Mouse (Mus musculus) kidney, postnatal 10 days (tissue): ENCODE results near the gene Slc37a1.
"Not testable (repeated sequence)": the region's sequence is repeated elsewhere in the genome, so short reads cannot be mapped to it uniquely, and the experiment has no call there.

ENCODE experiments used
- DNase-seq: peaks from one replicate; pipeline ENCODE4 v3.0.0; 2021; ENCODE audit warnings: mixed read lengths

Slc37a1 gene

DNA sequence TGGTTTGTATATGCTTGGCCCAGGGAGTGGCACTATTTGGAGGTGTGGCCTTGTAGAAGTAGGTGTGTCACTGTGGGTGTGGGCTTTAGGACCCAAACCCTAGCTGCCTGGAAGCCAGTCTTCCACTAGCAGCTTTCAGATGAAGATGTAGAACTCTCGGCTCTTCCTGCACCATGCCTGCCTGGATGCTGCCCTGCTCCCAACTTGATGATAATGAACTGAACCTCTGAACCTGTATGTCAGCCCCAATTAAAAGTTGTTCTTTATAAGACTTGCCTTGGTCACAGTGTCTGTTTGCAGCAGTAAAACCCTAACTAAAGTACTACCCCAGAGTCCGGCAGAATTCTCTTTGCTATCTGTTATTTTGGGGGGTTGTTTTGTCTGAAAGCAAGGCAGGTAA lies 16.8 kb upstream of the Slc37a1 start:
- no peak for DNase-seq

GRCm38 (mm10) chr17:31270246-31270645 lies 16.3 kb upstream of the Slc37a1 start:
- no peak for DNase-seq

DNA sequence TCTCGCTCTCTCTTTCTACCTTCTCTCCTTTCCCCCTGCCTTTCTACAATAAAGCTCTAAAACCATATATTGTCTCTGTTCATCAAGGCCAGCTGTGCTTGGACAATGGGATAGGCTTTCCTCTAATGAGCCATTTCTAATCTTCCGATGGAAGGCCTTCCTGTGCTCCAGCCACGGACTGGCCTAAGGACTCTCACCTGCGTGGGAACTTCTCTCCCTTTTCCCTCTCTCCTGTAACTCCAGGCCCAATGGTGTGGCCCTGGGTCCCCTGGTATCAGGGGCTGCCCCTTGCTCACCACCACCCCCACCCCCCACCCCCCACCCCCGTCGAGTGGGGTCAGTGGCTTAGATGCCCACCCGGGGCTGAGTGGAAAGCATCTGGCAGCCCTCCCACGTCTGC lies 15.9 kb upstream of the Slc37a1 start:
- not testable (repeated sequence) for DNase-seq

GRCm38 (mm10) chr17:31271136-31271851 lies 15.3 kb upstream of the Slc37a1 start:
- DNase-seq, result no peak

- no peak for DNase-seq
These were observed 14.0 kb upstream of the Slc37a1 start for GRCm38 (mm10) chr17:31272416-31273165.

DNA sequence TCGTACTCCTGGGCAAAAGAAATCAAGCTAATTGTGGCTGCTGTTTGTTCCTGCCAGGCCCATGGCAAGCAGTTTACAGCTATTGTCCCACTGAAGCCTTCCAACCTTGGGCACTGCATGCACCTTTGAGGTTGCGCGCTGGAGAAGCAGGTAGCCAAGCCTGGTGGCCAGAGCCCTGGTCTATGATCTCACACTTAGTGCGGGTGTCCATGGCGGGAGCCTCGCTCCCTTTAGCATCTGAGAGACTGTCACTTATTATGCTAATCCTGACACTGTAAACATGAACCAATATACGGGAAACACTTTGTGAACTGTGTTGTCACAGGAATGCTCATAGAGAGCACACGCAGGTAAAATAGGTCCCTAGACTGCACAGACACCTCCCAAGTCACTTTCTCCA lies 13.0 kb upstream of the Slc37a1 start:
- DNase-seq, result no peak

DNA sequence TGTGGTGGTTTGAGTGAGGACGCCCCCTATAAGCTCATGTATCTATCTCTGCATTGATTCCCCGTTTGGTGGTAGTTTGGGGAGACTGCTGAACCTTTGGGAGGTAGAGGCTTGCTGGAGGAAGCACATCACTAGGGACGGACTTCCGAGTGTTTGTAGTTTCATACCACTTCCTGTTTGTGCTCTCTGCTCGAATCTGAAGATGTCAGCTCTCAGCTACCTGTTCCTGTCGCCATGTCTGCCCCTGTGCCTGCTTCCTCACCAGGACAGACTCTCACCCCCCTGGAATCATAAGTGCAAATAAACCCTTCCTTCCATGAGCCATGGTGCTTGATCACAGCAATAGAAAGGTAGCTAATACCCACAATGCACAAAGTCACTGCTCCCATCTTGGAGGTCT lies 11.4 kb upstream of the Slc37a1 start:
- no peak for DNase-seq

GRCm38 (mm10) chr17:31276207-31276921 lies 10.2 kb upstream of the Slc37a1 start:
- DNase-seq, result peak; percentile 41

- peak; percentile 99 for DNase-seq
These were observed 9.4 kb upstream of the Slc37a1 start, which contains the start of gene Rsph1 for GRCm38 (mm10) chr17:31276922-31277918. Gene Rsph1, minus strand, starts transcription at chr17:31277383.

DNA sequence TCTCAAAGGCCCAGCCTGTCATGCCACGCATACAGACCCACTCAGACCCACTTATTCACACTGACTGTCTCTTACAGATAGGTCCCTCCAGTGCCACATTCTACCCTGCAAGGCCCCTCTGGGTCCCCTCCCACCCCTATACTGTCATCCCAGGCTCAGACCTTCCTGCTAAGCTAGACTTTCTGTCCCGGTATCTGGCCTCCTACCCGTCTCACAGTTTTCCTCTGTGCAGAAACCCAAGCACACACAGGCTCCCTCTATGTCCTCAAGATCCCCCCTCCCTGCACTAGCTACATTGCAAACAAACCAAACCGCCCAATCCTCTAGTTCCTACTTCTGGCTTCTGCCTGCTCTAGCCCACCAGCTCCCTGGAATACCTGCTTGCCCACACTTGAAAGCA lies 8.7 kb upstream of the Slc37a1 start:
- DNase-seq, result no peak

GRCm38 (mm10) chr17:31279541-31279940 lies 7.1 kb upstream of the Slc37a1 start:
- DNase-seq, result no peak

DNA sequence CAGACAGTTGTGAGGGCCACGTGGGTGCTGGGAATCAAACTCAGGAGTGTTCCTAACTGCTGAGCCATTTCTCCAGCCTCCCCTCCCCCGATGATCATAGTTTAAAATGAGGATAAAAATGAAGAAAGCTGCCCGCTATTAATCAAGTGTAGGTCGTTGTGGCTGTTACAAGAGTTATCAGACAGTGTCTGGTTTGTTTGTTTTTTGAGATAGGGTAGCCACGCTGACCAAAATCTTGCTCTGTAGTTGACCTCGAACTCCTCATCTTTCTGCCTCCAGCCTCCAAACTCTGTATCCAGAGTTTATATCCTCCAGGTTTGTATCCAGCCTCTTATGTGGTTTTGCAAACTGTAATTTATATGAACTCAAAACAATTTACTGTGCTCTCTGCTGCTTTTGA lies 6.3 kb upstream of the Slc37a1 start:
- DNase-seq, result no peak

DNA sequence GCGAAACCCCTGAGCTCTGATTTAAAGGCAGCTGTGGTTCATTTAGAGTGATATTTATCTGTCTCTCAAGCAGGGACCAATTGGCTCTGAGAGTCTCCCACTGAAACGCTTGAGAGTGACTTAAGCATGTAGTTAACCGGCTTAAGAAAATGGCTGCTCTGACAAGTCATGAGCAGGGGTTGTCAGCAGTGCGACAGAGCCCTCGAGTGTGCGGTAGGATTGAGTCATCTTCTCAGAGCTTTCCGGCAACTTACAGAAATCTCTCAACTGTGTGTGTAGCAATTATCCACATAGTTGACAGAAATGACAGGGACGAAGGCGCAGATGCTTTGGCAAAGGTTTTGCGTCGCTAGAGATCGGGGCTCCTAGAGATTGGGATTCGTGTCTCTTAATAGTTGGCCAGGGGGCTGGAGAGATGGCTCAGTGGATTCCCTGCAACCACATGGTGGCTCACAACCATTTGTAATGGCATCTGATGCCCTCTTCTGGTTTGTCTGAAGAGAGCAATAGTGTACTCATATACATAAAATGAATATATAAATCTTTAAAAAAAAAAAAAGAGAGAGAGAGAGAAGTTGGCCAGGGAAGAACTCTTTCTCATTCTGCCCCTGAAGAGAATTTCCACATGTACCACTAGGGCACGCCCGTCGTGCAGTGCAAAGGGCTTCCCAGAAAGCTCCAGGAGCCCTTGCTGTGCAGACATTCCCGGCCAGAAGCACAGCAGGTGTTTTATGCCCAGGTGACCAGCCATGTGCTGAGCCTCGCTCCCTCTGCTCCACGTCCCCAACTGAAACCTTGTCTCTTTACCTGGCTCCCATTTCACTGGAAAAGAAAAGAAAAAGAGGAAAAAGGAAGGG lies 4.5 kb upstream of the Slc37a1 start:
- DNase-seq, result no peak

- DNase-seq, result no peak
These were observed 3.9 kb upstream of the Slc37a1 start for GRCm38 (mm10) chr17:31282687-31283053.

GRCm38 (mm10) chr17:31285867-31286266 lies 725 bp upstream of the Slc37a1 start:
- DNase-seq, result no peak

- no peak for DNase-seq
These were observed 624 bp downstream of the Slc37a1 start for GRCm38 (mm10) chr17:31287216-31287615.

GRCm38 (mm10) chr17:31288999-31289726 lies 2.6 kb downstream of the Slc37a1 start:
- no peak for DNase-seq

DNA sequence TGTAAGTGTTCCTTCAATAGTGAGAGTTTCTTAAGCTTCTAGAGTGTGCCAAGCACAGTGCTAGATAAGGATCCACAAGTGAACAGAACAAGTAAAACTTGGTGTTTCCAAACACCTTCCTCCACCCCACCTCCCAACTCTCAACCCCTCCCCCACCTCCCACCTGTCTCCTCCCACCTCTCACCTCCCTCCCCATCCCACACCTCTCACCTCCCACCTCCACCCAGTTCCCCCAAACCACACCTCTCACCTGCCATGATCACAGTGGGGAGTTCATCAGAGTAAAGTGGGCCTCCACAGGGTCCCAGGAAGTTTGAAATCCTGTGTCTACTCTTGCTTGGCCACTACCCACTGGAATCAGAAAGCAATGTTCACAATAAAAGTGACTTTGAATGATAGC lies 3.7 kb downstream of the Slc37a1 start:
- no peak for DNase-seq

DNA sequence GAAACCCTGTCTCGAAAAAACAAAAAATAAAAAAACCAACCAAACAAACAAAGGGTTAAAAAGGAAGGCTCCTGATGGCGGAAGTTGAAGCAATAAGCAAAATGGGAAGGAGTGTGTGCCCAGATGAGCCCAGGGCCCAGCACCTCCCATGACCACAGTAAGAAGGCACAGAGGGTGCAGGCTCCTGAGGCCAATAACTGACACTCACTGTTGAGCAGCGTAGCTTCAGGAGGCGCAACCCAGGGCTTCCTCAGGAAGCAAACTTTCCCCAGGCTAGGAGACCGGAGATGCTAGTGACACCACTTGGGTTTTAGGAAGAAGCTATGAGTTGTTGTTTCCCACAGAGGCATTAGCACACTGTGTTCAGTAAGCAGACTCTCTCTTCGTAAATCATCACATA lies 4.3 kb downstream of the Slc37a1 start:
- peak; percentile 51 for DNase-seq

DNA sequence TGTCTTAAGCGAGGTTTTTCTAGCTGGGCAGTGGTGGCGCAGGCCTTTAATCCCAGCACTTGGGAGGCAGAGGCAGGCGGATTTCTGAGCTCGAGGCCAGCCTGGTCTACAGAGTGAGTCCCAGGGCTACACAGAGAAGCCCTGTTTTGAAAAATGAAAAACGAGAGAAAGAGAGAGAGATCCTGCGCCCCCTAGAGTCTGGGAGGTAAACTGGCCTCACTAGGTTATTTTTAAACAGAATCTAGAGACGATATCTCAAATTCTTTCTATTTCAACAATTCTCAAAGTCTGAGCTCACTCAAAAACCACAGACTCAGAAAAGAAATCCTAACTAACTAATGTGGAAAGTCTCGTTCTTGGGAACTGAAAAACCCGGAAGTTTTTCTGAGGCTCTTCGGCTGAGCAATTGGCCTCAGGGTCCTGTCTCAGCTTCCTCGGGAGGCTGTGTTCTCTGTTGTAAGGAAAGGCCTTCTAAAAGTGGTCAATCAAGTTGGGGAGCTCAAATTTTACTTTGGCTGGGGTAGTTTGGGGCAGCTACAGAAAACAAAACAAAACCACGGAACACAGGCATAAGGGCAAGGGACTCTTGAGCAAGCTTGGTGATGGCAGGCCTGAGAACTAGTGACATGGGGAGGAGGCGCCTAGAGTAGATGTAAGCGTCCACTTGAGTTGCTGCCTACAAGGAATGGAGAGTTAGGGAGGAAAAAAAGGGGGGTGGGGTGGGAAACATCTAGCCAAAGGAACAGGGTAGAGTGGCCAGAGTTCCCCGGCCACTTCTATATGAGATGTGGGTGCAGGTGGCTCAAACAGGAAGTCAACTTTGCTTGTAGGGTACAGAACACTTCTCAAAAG lies 8.0 kb downstream of the Slc37a1 start:
- DNase-seq, result no peak
